Mouse (Mus musculus) G1E (cell line): ENCODE results near the gene 9930111J21Rik2. TPM values are rescaled to one million over a fixed set of nuclear protein-coding genes. Genes with fewer than 3 reads are reported as not detected.
A peak's percentile ranks its signal among the peaks of the same experiment; 100 is the strongest.

Source experiments
- ATAC-seq: 2 replicates; pipeline ENCODE4 v1.8.0; 2016; ENCODE audit warnings: mild to moderate bottlenecking; ENCODE audit not compliant: insufficient number of reproducible peaks, poor library complexity, low FRiP score, severe bottlenecking; ENCODE audit errors: extremely low read depth
- DNase-seq: peaks from one replicate; pipeline ENCODE4 v3.0.0; 2012; ENCODE audit warnings: low spot score
- H3K27me3 ChIP-seq: 2 replicates; pipeline ENCODE4 v1.6.1; 2012; ENCODE audit warnings: mild to moderate bottlenecking, low read length, inconsistent platforms; ENCODE audit not compliant: insufficient read depth
- H3K36me3 ChIP-seq: replicated peaks from 2 replicates; pipeline ENCODE3; 2012; ENCODE audit warnings: mild to moderate bottlenecking, inconsistent platforms
- H3K4me1 ChIP-seq: 2 replicates; pipeline ENCODE4 v1.6.1; 2012; ENCODE audit warnings: low read depth, low read length, inconsistent platforms, mixed read lengths; ENCODE audit not compliant: insufficient read depth
- H3K4me3 ChIP-seq: 2 replicates; pipeline ENCODE4 v1.5.1; 2012; ENCODE audit warnings: low read depth, mild to moderate bottlenecking, inconsistent platforms, low read length, moderate library complexity, mixed read lengths
- H3K9me3 ChIP-seq: replicated peaks from 2 replicates; pipeline ENCODE4 v1.6.1; 2012; ENCODE audit warnings: inconsistent platforms
- CTCF ChIP-seq: IDR thresholded peaks from 2 replicates; pipeline ENCODE4 v1.5.1; 2012; ENCODE audit warnings: low read depth, low read length, inconsistent platforms, mixed read lengths
- GATA1 ChIP-seq: IDR thresholded peaks from 2 replicates; pipeline ENCODE4 v1.6.1; 2012; ENCODE audit warnings: borderline replicate concordance, low read length, inconsistent platforms, mixed read lengths
- GATA2 ChIP-seq: IDR thresholded peaks from 2 replicates; pipeline ENCODE4 v1.6.1; 2012; ENCODE audit warnings: low read depth, low read length, inconsistent platforms, borderline replicate concordance
- POLR2AphosphoS5 ChIP-seq: IDR thresholded peaks from 2 replicates; pipeline ENCODE4 v1.6.1; 2012; ENCODE audit warnings: low read depth, low read length, inconsistent platforms; ENCODE audit not compliant: insufficient replicate concordance
- TAL1 ChIP-seq: conservative IDR thresholded peaks from 2 replicates; pipeline ENCODE4 v1.6.1; 2012; ENCODE audit warnings: low read depth, low read length, inconsistent platforms, mixed read lengths
- polyA plus RNA-seq: library from polyadenylated mRNA; stranded (reverse); fragments of >175 nt; gene quantifications from 2 replicates; pipeline ENCODE4 v1.2.3, GENCODE M21; 2012
- total RNA-seq, 2 experiments: library from RNA; stranded (forward) in 1 of 2; stranded (reverse) in 1 of 2; fragments of 200-1000 nt in 1 of 2; fragments of >200 nt in 1 of 2; fragmentation: Nextera tagmentation in 1 of 2; gene quantifications; 2 replicates each; pipeline ENCODE4 v1.2.3; 2014 to 2017

9930111J21Rik2 gene
- total and polyA plus RNA-seq, 3 experiments, result 0.07 to 7.8 (median 4.1) TPM

DNA sequence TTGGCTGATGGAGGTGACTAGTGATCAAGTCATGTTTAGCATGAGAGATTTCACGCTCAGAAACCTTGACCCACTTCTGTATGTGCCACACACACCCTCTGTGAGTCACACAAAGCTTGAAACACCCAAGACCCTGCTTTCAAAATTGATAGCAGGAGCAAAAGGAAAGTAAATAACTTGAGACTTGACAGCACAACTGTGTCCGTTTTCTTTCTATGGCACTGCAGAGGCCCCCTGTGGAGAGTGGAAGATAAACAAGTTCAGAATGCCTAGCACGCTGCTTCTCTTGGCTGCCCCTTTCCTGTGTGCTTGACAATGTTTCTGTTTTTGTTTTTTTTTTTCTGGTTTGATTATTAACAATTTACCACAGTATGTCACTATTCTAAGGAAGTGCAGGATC, 33.8 kb upstream of the 9930111J21Rik2 start:
- TF ChIP-seq POLR2AphosphoS5 (no peak), GATA2 (no peak), TAL1 (no peak), CTCF (no peak), GATA1 (no peak)
- no peaks in the 10 kb centered on the region for H3K36me3 ChIP-seq
- no peaks in the 10 kb centered on the region for H3K9me3 ChIP-seq
- no peak overlapping the region; the same call in 1 of the 2 replicates for H3K4me3 ChIP-seq
- ATAC-seq (no peak), DNase-seq (no peak)
- H3K27me3 ChIP-seq, result no peaks in the 10 kb centered on the region
- H3K4me1 ChIP-seq, result peaks cover 86% of the 10 kb centered on the region

DNA sequence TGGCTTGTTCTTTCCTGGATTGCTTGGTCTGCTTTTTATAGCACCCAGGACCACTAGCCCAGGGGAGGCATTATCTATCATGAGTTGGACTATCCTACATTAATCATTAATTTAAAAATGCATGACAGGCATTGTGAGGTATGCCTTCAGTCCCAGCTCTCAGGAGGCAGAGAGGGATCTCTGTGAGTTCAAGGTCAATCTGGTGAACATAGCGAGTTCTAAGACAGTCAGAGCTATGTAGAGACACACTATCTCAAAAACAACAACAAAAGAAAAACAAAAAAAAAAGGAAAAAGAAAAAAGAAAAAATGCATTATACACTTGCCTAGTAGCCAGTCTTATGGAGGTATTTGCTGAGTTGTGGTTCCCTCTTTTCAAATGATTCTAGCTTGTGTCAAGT, 33.3 kb upstream of the 9930111J21Rik2 start:
- Histone ChIP-seq H3K27me3 (no peaks in the 10 kb centered on the region), H3K9me3 (no peaks in the 10 kb centered on the region), H3K4me3 (peak overlapping the region; percentile 1; the same call in 1 of the 2 replicates), H3K4me1 (peaks cover 88% of the 10 kb centered on the region), H3K36me3 (no peaks in the 10 kb centered on the region)
- TF ChIP-seq POLR2AphosphoS5, result no peak
- no peak for TF ChIP-seq GATA1
- no peak for TF ChIP-seq CTCF
- no peak for TF ChIP-seq GATA2
- no peak for TF ChIP-seq TAL1
- no peak for DNase-seq
- ATAC-seq, result no peak

DNA sequence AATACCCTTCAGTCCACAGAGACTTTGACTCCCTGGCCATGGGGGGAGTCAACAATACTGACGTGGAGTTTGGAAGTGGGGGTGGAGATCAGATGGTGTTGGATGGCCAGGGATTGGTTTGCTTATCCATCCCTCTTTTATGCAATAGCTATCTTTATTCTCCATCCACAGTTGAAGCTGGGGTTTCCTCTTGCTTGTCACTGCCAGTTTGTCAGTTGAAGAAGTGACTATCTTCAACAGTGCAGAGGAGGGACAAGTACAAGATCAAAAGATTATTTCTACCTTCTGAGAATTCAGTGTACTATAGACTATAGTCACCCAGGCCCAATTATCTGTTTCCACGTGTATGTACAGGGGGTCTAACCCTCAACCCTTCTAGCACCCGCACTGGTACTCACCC, 32.8 kb upstream of the 9930111J21Rik2 start:
- H3K27me3 ChIP-seq, result no peaks in the 10 kb centered on the region
- H3K4me1 ChIP-seq, result peaks cover 82% of the 10 kb centered on the region
- TF ChIP-seq GATA2, result no peak
- TF ChIP-seq POLR2AphosphoS5, result no peak
- peak; percentile 45; the same call in 1 of the 2 replicates for TF ChIP-seq TAL1
- no peaks in the 10 kb centered on the region for H3K9me3 ChIP-seq
- ATAC-seq, result peak; percentile 69
- peak; percentile 51 for DNase-seq
- H3K36me3 ChIP-seq, result no peaks in the 10 kb centered on the region
- H3K4me3 ChIP-seq, result peak overlapping the region; percentile 1; the same call in 1 of the 2 replicates

DNA sequence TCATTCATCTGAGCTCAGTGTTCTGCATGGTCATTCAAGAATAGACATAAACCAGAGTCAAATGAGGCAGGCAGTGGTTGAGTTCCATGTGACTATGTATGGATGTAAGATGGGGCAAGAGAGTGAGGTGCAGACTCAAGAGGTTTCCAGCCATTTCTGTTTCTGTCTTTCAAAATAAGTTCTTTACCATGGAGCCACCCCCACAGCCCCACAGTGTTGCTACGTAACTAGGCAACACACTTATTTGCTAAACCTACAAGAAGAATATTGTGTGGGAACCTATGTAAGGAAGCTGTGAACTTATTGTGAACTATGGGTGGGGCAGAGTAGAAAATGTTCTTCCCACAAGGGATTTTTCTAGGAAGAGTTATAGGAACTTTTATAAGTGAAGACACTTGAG, 32.1 kb upstream of the 9930111J21Rik2 start:
- no peaks in the 10 kb centered on the region for H3K27me3 ChIP-seq
- ATAC-seq (no peak), DNase-seq (no peak)
- H3K36me3 ChIP-seq, result no peaks in the 10 kb centered on the region
- H3K9me3 ChIP-seq, result no peaks in the 10 kb centered on the region
- TF ChIP-seq TAL1 (no peak), CTCF (no peak), GATA1 (no peak), POLR2AphosphoS5 (no peak), GATA2 (no peak)
- peaks cover 76% of the 10 kb centered on the region for H3K4me1 ChIP-seq
- H3K4me3 ChIP-seq, result no peak overlapping the region; the same call in 1 of the 2 replicates

DNA sequence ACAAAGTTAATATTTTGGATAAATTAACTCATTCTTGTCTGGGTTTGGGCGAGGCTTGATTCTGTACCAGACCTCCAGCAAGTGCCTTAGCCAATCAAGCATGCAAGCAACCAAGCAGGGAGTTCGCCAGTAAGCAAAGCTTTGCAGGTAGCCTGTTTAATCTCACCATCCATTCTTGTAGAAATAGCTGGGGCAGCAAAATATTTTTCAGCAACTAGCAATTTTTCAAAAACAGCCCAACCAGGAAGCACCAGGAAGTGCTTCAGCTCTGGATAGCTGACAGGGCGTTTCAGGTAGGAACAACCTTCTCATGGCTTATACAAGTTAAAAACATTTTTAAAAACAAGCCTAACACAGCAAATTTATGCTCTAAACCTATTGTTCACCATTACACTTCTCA, 30.8 kb upstream of the 9930111J21Rik2 start:
- ATAC-seq, result no peak
- DNase-seq, result no peak
- no peak overlapping the region; the same call in 1 of the 2 replicates for H3K4me3 ChIP-seq
- no peaks in the 10 kb centered on the region for H3K9me3 ChIP-seq
- TF ChIP-seq POLR2AphosphoS5 (no peak), CTCF (no peak)
- no peaks in the 10 kb centered on the region for H3K36me3 ChIP-seq
- no peaks in the 10 kb centered on the region for H3K27me3 ChIP-seq
- H3K4me1 ChIP-seq, result peaks cover 69% of the 10 kb centered on the region

DNA sequence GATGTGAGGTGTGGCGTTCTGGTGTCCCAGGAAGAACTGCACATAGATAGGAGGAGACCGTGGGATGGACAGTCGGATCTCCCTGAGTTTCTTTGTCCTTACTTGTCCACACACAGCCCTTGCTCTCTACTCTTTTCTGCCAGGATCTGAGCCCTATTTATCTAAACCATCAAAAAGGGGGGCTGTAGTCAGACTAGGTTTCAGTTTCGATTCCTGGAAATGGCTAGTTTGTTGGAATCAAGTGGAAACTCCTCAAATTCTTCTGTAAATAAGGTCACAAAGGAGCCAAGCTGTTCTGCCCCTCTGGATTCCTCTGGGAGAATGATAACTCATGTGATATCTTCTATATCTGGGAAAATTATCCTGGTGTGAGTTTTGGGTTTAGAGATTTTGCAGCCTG, 30.3 kb upstream of the 9930111J21Rik2 start:
- no peaks in the 10 kb centered on the region for H3K36me3 ChIP-seq
- peaks cover 67% of the 10 kb centered on the region for H3K4me1 ChIP-seq
- ATAC-seq (no peak), DNase-seq (no peak)
- TF ChIP-seq CTCF (no peak), GATA1 (no peak), TAL1 (no peak), GATA2 (no peak), POLR2AphosphoS5 (no peak)
- H3K9me3 ChIP-seq, result no peaks in the 10 kb centered on the region
- H3K4me3 ChIP-seq, result peak overlapping the region; percentile 52; the same call in 1 of the 2 replicates
- H3K27me3 ChIP-seq, result no peaks in the 10 kb centered on the region

DNA sequence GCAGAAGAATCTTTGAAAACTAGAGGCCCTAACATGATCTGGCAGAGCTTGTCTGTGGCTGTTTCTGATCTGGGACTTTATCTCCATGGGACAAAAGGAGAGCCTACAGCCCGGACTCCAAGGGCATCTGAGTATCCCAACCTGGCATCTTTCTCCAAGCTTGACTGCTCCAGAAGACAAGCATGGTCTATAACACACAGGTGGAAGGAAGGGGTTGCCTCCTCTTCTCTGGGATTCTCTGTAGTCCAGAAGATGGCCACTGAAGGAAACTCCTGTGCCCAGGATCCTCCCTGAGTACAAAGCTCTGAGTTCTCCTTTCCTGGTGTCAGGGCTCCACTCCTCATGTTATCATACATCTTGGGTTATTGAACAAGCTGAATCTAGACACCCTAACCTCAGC, 29.6 kb upstream of the 9930111J21Rik2 start:
- H3K27me3 ChIP-seq, result no peaks in the 10 kb centered on the region
- H3K36me3 ChIP-seq, result no peaks in the 10 kb centered on the region
- no peaks in the 10 kb centered on the region for H3K9me3 ChIP-seq
- no peak overlapping the region for H3K4me3 ChIP-seq
- no peak for DNase-seq
- ATAC-seq, result no peak
- H3K4me1 ChIP-seq, result peaks cover 66% of the 10 kb centered on the region
- TF ChIP-seq GATA2, result no peak
- TF ChIP-seq GATA1, result no peak
- TF ChIP-seq TAL1, result no peak
- no peak for TF ChIP-seq POLR2AphosphoS5
- no peak for TF ChIP-seq CTCF
